Mouse (Mus musculus): ENCODE data around the gene Fmnl2. TPM values are rescaled to one million over a fixed set of nuclear protein-coding genes. Genes with fewer than 3 reads are reported as not detected.

Gene Fmnl2
- total RNA-seq, 2 experiments from 2014 or later = 49.0 to 53.0 TPM

GRCm38 (mm10) chr2:52862760-52863124 lies 5.1 kb downstream of the Fmnl2 start:
- DNase-seq (ENCODE audit: low spot score in 2 of 2) = no peak

- no peak for DNase-seq (ENCODE audit: low spot score in 2 of 2)
Observed at GRCm38 (mm10) chr2:52864635-52865034, 7.0 kb downstream of the Fmnl2 start.

- no peak for DNase-seq (ENCODE audit: low spot score in 2 of 2)
Observed at GRCm38 (mm10) chr2:52866151-52866550, 8.5 kb downstream of the Fmnl2 start.

GRCm38 (mm10) chr2:52867781-52868180 lies 10.1 kb downstream of the Fmnl2 start:
- no peak for DNase-seq (ENCODE audit: low spot score in 2 of 2)

- no peak for DNase-seq (ENCODE audit: low spot score in 2 of 2)
Observed at GRCm38 (mm10) chr2:52868181-52868580, 10.5 kb downstream of the Fmnl2 start.

GRCm38 (mm10) chr2:52872636-52873035 lies 15.0 kb downstream of the Fmnl2 start:
- DNase-seq (ENCODE audit: low spot score in 2 of 2) = no peak

- DNase-seq (ENCODE audit: low spot score in 2 of 2) = peak; percentile 23 to 47
Observed at GRCm38 (mm10) chr2:52873276-52874063, 15.8 kb downstream of the Fmnl2 start.

- DNase-seq (ENCODE audit: low spot score in 2 of 2) = no peak
Observed at GRCm38 (mm10) chr2:52874721-52875120, 17.1 kb downstream of the Fmnl2 start.

- DNase-seq (ENCODE audit: low spot score in 2 of 2) = no peak
Observed at GRCm38 (mm10) chr2:52875801-52876200, 18.1 kb downstream of the Fmnl2 start.

GRCm38 (mm10) chr2:52883401-52883800 lies 25.7 kb downstream of the Fmnl2 start:
- DNase-seq (ENCODE audit: low spot score in 2 of 2) = no peak

GRCm38 (mm10) chr2:52884082-52884481 lies 26.4 kb downstream of the Fmnl2 start:
- DNase-seq (ENCODE audit: low spot score in 2 of 2) = no peak

- DNase-seq (ENCODE audit: low spot score in 2 of 2) = no peak
Observed at GRCm38 (mm10) chr2:52885071-52885470, 27.4 kb downstream of the Fmnl2 start.

GRCm38 (mm10) chr2:52887281-52887680 lies 29.6 kb downstream of the Fmnl2 start:
- DNase-seq (ENCODE audit: low spot score in 2 of 2) = no peak

GRCm38 (mm10) chr2:52891115-52891514 lies 33.5 kb downstream of the Fmnl2 start:
- no peak for DNase-seq (ENCODE audit: low spot score in 2 of 2)

GRCm38 (mm10) chr2:52891744-52892143 lies 34.1 kb downstream of the Fmnl2 start:
- DNase-seq (ENCODE audit: low spot score in 2 of 2) = no peak

GRCm38 (mm10) chr2:52894983-52895621 lies 37.4 kb downstream of the Fmnl2 start:
- DNase-seq (ENCODE audit: low spot score in 2 of 2) = no peak

- no peak for DNase-seq (ENCODE audit: low spot score in 2 of 2)
Observed at GRCm38 (mm10) chr2:52896995-52897394, 39.3 kb downstream of the Fmnl2 start.

- no peak for DNase-seq (ENCODE audit: low spot score in 2 of 2)
Observed at GRCm38 (mm10) chr2:52900780-52901179, 43.1 kb downstream of the Fmnl2 start.

- DNase-seq (ENCODE audit: low spot score in 2 of 2) = no peak
Observed at GRCm38 (mm10) chr2:52901300-52902013, 43.8 kb downstream of the Fmnl2 start.

- no peak for DNase-seq (ENCODE audit: low spot score in 2 of 2)
Observed at GRCm38 (mm10) chr2:52902456-52902855, 44.8 kb downstream of the Fmnl2 start.

GRCm38 (mm10) chr2:52903228-52903963 lies 45.7 kb downstream of the Fmnl2 start:
- DNase-seq (ENCODE audit: low spot score in 2 of 2) = no peak
